11 mouse cellular contexts compared by ENCODE assay signal in the genomic region with DNA sequence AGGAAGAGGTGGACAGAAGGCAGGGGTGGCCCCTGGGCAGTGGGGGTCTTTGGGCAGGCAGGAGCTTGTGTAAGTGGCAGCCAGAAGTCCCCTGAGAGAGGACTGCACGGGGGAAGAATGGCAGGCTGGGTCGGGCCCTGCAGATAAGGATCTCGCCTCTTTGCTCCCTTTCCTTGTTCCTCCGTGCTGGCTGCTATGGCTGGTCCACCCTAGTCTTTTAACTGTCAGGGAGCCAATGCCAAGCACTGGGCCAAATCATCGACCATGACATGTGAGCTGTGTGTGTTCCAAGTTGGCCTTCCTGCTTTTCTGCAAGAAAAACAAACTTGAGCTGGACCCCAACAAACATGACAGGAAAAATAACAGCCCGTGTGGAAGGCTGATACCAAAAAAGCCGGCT.
A peak's percentile ranks its signal among the peaks of the same experiment; 100 is the strongest.
DNase-seq lines count a peak whose midpoint lies in the region; ATAC-seq lines count a peak whose summit lies in the region.
"Had no signal": no experiment of that assay in that cellular context is flagged by ENCODE, and none has a peak within 500 bp of the region (broad histone marks: within the 10 kb centered on the region; RNA-seq: fewer than 3 reads in every experiment).

No protein-coding gene starts in this region.

- no peaks in the 10 kb centered on the region for H3K9me3 ChIP-seq in kidney, embryonic 15.5 days (replicated peaks)
- H3K9me3 ChIP-seq: embryonic facial prominence, embryonic 12.5 days; neural tube, embryonic 12.5 days had no signal

- no peaks in the 10 kb centered on the region for H3K27me3 ChIP-seq in kidney, embryonic 15.5 days
- H3K27me3 ChIP-seq: embryonic facial prominence, embryonic 12.5 days; neural tube, embryonic 12.5 days had no signal

- no peak overlapping the region for H3K4me3 ChIP-seq in kidney, embryonic 15.5 days (replicated peaks)
- H3K4me3 ChIP-seq: embryonic facial prominence, embryonic 12.5 days; neural tube, embryonic 12.5 days had no signal

- H3K27ac ChIP-seq in kidney, embryonic 15.5 days, result peak overlapping the region; percentile 59
- H3K27ac ChIP-seq: embryonic facial prominence, embryonic 12.5 days; macrophage; neural tube, embryonic 12.5 days had no signal

- peak overlapping the region; percentile 34 for H3K4me2 ChIP-seq in kidney, embryonic 15.5 days
- H3K4me2 ChIP-seq: embryonic facial prominence, embryonic 12.5 days; neural tube, embryonic 12.5 days had no signal

- H3K4me1 ChIP-seq in kidney, embryonic 15.5 days, result peaks cover 10% of the 10 kb centered on the region
- H3K4me1 ChIP-seq: embryonic facial prominence, embryonic 12.5 days; neural tube, embryonic 12.5 days had no signal

- WGBS in kidney, embryonic 15.5 days, result 11% methylated on average over 7 of the region's 7 CpGs

- no peak overlapping the region for H3K9ac ChIP-seq in kidney, embryonic 15.5 days
- H3K9ac ChIP-seq: embryonic facial prominence, embryonic 12.5 days; neural tube, embryonic 12.5 days had no signal

- DNase-seq in adrenal gland, adult 2 months, result peak; percentile 28
- no peak for DNase-seq in adrenal gland, postnatal 25 days
- peak; percentile 26 for DNase-seq in urinary bladder, postnatal 14 days (ENCODE audit: low spot score)
- DNase-seq in urinary bladder, postnatal 25 days (ENCODE audit: low spot score), result no peak
- no peak for DNase-seq in urinary bladder, postnatal 10 days (ENCODE audit: low spot score)

- H3K36me3 ChIP-seq in kidney, embryonic 15.5 days, result no peaks in the 10 kb centered on the region
- H3K36me3 ChIP-seq: embryonic facial prominence, embryonic 12.5 days; neural tube, embryonic 12.5 days had no signal

- ATAC-seq in kidney, embryonic 15.5 days (replicated peaks; ENCODE audit: low FRiP score), result peak; percentile 60
- no peak for ATAC-seq in granulocyte monocyte progenitor cell, adult 5-6 weeks (replicated peaks; ENCODE audit: poor library complexity, severe bottlenecking)
- ATAC-seq in CD4-positive, CD25-positive, alpha-beta regulatory T cell, adult 4 months, result no peak

Comparison
In these comparisons a context has a peak if more than half of its experiments do, and no peak if none do; other contexts are left out.
1. DNase-seq: peak in adrenal gland, adult 2 months (single experiment) and urinary bladder, postnatal 14 days (single experiment); none in adrenal gland, postnatal 25 days (single experiment), urinary bladder, postnatal 25 days (single experiment) and urinary bladder, postnatal 10 days (single experiment).